Mouse (Mus musculus) megakaryocyte-erythroid progenitor cell, adult 5-6 weeks (primary cell): ENCODE results near the gene Spock1. TPM values are rescaled to one million over a fixed set of nuclear protein-coding genes. Genes with fewer than 3 reads are reported as not detected.

Experiments
- ATAC-seq: replicated peaks from 2 replicates; pipeline ENCODE4 v1.8.0; 2016; ENCODE audit warnings: mild to moderate bottlenecking, inconsistent platforms; ENCODE audit not compliant: severe bottlenecking, poor library complexity, low FRiP score, low TSS enrichment
- total RNA-seq, 2 experiments: library from RNA; stranded (forward) in 1 of 2; stranded (reverse) in 1 of 2; fragments of 200-1000, 215-1000 nt in 1 of 2; fragments of >200 nt in 1 of 2; fragmentation: Nextera tagmentation in 1 of 2; gene quantifications; 2 replicates each; pipeline ENCODE4 v1.2.3; 2014 to 2017

Spock1 gene
- total RNA-seq, 2 experiments from 2014 or later: not detected

DNA sequence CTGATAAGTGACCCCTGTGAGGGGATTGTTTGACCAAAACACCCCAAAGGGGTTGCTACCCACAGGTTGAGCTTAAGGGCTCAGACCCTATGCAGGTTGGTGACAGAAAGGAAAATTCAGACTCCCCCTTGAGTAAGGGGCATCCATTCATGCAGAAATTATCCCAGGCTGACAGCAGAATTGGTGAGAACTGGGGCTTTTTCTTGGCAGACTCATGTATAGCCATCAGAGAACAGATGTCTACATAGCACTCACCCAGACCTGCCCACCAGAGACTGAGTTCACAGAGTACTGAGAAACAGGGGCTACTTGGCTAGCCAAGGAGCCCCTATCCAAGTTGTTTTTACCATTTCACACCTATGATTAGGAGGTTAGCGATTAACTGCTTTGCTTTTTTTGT lies 231.3 kb downstream of the Spock1 start:
- ATAC-seq: no peak

DNA sequence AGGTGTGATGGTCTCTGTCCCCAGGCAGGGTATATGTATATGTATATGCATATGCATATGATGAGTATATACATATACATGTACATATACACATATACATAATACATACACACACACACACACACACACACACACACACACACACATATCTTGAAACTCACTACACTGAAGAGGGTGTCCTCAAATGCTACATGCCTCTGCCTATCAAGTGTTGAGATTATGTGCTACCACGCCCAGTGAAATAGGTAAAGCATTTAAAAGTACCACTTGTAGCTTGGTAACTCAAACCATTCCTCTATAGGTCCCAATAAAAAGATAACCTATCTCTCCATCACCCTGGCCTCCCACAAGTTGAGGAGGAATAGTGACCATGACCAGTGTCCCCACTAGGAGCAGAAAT lies 234.7 kb downstream of the Spock1 start:
- no peak for ATAC-seq

DNA sequence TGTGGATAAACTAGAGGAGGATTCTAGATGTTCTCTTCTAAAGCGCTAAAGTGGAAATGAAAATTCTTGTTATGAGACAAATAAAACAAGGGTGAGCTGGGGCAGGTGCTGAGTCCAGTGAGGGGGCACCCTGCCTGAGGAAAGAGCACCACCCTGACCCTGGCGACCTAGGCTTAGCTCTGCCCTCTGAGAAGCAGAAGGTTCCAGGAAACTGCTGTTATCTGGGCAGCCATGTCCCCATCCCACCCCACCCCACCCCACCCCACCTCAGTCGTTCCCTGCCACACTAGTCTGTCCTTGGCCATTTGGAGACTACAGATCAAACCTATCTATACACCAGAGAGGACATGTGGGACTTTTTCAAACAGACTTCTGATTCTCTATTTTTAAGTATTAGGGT lies 235.4 kb downstream of the Spock1 start:
- no peak for ATAC-seq

DNA sequence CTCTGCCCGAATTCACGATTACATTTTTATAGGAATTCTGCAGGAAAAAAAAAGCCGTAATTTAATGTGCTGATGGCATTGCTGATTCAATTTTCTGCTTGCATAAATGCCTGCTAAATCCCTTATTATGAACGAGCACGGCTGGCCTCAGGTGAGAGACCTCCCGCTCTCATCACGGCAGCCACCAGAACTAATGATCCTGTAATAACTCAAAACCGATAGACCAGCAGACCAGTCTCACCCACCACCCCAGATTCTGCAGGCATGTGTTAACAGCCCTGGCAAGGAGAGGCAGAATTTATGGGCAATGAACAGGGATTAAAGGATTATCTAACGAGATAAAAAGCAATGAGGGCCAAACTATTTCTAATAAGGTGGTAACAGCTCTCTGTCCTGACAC lies 236.2 kb downstream of the Spock1 start:
- ATAC-seq: no peak

DNA sequence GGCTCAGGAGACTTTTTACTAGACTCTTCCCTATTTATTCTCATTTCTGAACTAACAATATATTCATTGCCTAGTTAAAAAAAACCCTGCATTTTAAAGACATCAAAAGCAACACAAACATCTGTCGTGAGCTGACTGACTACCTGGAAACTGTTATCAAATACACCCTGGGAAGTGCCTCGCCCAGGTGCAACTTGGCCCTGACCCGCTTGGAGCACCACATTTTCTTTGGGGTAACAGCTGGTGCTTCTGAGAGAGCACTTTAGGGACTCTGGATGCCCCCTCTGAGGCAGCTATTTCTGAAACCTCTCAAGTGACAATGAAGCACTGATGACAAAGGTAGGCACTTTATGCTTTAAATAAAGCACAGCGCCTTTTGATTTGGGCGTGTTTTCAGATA lies 236.8 kb downstream of the Spock1 start:
- ATAC-seq: no peak

DNA sequence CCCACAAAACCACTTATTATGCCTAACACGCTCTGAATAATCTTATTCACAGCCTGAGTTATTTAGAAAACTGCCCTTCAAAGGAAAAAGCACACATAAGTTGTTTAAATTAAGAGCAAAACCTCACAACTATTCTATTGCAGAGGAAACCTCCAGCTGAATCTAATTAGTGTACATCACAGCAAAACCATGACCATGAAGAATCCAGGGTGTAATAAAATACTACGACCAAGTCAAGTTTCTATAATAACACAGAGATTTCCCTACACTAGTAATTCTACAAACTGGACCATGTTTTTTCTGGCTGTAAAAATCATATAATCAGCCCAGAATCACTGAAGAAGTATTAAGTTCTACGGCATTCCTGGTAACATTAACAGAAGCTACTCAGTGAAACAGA lies 240.5 kb downstream of the Spock1 start:
- ATAC-seq: no peak

DNA sequence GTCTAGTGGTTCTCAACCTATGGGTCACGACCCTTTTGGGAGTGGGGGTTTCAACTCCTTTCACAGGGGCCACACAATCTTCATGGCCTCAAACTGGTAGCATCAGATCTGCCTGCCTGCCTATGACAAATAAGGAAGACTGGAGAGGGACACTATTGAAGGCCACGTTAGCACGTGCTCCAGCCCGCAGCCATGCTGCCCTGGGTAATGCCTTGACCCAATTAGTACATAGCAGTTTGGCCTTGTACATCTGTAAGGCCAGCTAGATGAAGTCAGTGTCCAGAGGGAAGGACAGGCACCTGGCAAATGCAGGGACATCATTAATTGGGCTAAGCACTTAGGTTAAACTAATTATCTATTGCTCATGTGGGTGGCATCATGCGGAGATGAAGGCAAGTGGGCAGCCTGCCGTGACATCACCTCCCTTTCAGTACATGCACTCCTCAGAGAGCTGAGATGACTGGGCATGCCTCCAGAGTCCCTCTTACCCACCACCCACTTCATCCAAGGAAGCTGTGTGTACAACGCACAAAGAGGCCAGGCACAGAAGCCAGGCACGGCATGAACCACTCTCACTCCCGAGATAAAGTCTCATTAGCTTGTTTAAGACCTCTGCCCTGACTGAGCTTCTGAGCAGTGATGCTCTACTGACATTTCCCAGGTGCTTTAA lies 241.8 kb downstream of the Spock1 start:
- ATAC-seq: no peak

DNA sequence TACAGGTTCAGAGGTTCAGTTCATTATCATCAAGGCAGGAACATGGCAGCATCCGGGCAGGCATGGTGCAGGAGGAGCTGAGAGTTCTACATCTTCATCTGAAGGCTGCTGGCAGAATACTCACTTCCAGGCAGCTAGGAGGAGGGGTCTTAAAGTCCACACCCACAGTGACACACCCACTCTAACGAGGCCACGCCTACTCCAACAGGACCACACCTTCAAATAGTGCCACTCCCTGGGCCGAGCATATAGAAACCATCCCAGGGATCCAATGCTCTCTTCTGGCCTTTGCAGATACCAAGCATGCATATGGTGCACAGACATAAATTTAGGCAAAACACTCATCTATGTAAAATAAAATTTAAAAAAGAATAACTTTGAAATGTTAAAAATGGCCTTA lies 245.6 kb downstream of the Spock1 start:
- ATAC-seq: no peak

DNA sequence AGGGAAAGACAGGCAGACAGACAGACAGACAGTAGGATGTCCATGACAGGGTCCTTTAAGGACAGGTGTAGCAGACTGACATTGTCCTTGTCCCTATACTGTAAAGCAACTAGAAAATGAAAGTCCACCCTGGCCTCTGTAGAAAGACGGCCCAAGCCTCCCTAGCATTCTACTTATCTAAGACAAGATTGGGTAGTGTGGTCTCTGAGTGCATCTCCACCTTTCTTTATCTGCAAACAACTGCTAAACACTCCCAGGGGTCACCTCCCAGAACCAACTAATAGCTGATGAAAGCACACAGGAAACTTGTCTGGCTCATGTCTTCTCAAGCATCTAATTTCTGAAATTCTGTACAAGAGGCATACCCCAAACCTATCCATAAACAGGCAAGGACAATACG lies 247.6 kb downstream of the Spock1 start:
- no peak for ATAC-seq

DNA sequence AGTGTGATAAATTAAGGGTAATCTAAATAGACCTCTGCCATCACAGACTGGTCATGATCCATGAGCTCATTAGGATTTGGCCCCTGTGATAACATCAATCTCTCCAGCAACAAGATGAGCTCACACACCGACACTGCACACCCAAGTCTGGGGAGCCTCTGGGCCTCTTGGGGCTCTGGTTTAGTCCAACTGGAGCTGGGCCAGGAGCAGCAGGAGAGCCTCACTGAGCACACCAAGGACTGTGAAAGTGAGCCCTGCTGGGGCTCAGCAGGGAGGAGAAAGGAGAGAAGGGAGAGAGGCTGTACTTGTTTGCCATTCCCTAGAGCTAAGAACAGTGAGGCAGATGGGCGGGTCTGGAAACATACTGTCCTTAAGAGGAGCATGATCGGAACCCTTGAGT lies 248.3 kb downstream of the Spock1 start:
- no peak for ATAC-seq

DNA sequence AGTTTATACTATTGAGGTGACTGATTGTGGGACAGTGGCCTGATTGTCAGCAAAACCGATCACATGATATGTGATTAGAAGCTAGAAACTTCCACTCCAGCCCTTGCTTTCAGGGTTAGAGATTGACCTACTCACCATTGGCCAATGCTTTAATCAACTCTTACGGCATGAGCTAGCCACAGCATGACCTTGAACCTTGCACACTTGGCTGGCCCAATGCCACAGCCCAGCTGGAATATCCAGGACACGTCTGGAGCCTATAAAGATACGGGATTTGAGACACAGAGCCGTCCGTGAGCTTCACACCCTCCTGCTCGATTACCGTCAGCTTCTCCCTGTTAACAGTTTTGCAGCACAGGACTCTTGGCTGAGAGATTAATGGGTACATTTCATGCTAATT lies 251.5 kb downstream of the Spock1 start:
- no peak for ATAC-seq

DNA sequence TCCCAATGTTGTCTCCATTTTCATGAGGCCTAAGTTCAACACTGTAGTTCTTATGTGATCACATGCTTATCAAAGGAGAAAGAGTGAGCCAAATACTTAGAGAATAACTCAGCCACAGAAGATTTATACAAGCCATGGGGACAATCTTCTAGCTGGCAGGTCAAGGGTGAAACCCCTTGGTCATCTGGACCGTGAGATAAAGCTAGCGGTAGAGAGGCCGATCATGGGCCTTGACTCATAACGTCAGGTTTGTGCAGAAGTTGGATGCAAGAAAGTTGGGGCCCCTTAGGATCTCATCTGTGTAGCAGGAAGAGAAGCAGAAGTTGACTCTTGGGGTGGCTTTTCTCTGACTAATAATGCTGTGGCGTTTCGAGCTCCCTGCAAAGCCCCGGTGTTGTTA lies 253.8 kb downstream of the Spock1 start:
- ATAC-seq: no peak

DNA sequence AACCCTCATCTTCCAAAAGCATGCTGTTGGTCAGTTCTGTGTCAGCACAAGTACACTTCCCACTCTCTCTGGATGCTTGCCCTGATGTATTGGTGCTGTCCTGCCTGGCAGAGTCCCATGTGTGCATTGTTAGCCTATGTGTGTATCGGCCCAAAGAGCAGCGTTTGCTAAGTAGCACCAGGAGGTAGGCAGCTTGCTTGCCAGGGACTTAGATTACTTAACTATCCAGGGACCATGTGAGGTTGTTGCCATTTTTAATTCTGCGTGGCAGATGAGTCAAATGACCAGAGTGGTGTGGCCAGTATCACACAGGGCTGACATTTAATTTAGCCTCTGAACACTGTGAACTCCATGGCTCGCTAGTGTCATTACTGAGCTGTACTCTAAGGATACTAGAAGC lies 256.9 kb downstream of the Spock1 start:
- no peak for ATAC-seq

DNA sequence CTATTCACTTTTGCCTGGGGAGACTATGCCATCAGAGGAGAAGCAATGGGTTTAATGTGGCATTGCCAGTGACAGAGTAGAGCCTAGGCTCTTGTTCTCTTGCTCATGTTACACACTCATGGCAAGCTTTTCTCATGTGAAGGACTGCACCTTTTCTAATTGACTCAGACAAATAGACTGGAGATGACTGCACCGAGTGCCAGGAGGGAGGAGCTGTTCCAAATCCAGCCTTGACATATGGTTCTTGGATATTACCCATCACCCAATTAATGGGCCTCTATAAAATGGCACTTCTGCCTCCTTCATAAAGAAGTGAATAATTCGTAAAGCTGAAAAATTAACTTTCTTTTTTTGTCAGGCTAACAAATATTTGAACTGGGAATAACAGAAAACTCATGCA lies 259.3 kb downstream of the Spock1 start:
- ATAC-seq: no peak

DNA sequence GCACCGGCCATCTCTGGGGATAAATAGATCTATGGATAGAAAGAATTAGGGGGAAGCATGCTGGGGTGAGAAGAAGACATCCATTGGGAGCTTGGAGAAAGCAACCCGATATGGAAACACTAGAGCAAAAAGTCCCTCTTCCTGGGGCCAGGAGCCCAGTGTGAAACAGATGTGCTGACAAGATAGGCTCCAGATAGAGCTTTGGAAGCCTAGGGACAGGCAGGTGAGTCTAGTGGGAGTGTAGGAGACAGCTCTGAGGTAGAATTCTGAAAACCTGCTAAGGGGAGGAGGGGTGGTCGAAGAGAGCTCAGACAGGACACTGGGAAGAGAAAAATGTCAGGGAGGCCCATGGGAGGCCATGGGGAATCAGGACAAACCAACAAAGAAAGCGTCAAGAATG lies 260.7 kb downstream of the Spock1 start:
- no peak for ATAC-seq

DNA sequence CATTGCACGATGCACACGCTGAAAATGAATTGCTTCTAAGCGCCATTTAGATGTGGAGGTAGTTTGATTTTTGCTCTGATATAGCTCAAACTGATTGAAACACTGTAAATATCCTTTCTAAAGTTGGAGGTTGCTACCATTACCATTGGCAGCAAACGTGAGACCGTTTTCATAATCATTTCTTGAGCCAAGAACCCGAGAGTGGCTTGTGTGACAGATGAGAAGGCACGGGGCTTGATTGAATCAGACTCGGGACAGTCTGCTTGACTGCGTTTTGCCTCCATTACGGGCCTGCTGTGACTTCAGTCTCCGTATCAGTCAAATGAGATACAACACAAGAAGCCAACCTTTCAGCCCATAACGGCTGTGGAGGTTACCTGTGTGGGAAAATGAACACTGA lies 265.1 kb downstream of the Spock1 start:
- ATAC-seq: no peak

DNA sequence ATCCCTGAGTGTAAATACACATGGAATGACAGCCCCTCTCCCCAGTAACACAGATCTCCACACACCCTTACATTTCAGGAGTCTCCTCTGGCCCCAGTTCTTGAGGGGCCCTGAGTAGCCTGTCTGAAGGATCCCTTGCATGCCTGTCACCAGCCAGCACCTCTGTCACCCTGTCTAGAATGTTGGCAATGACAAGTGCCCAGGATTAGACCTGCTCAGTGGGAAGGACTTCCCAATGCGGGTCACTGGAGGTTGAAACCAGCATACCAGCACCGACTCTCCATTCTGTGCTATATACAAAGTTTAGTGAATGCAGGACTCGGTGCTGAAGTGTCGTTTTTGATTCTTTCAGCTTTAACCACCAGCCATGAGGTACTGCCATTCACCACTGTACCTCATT lies 266.5 kb downstream of the Spock1 start:
- no peak for ATAC-seq

DNA sequence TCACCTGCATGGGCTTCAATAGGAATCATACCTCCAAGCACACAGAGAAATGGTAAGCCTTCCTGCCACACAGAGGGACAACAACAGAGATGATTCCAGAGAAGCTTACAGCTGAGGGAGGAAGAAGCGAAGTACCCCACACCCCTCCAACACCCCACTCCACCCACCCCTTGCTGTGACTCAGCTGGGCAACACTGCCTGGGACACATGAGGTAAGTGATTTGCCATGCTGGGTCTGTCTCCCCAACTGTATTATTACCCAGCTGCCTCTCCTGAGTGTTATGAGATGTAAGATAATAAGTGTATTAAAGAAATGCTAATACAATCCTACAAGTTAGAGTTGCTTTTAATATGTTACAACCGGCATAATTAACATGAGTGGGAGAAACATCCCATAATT lies 267.2 kb downstream of the Spock1 start:
- ATAC-seq: no peak

DNA sequence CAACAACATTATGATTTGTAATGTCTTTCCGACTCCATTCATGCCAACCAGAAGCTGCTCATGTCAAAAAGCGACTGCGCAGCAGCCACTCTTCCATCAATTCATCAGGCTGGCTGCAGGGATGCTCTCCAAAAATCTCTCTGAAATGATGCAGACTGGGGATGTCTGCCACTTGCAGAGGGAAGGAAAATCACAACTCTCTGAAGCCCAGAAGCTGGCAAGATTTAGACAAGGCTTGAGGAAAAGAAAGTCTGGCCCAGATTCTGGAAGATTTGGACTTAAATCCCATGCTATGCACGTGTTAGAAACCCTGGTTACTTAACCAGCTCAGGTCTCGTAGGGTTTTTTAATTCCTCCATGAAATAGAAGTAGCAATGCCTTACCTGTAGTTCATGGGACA lies 269.3 kb downstream of the Spock1 start:
- no peak for ATAC-seq

DNA sequence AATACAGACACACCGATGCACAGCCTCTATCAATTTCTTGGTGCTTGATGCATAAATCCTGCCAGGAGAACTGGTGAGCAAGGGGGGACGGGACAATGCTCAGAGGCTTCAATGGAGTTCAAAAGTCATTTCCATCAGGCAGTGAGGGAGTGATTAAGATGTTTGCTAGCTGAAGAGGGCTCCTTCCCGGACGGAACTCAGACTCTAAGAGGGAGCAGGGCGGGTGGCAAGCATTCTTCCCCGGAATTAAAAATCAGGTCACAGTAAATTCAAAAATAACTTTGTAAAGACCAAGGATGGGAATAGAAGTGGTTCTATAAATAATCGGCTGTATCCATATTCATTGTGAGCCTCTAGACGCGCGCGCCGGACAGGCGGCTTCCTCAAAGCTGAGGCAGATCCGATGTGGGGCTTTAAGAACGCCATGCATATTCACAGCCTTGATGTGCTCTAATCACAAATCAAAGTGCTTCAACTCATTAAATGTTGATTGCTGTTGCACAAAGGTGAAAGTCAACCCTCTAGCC lies 270.5 kb downstream of the Spock1 start:
- no peak for ATAC-seq

DNA sequence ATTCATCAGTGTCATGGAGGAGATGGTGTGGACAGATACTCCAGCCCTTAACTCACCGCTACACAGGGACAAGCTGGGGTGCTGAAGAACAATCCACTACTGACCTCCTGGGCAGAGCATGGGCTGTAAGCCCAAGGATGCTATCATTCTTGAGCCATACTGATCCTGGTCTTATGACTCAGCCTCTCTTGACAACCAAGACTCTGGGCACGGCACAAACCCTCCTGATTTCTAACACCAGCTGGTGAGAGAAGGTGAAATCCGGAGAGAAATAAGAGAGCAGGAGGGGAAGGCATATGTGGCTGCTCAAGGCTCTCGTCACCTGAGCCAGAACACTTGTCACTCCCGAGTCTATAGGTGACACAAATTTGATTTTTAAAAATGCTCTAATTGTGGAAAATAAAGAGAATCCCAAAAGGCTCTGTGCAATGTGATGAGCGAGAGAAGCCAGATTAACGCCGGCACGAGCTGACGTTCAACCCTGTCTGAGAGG lies 271.0 kb downstream of the Spock1 start:
- ATAC-seq: no peak
